Mouse (Mus musculus) monocyte, adult 59 days (primary cell): ENCODE results near the gene Ap3b1. TPM values are rescaled to one million over a fixed set of nuclear protein-coding genes. Genes with fewer than 3 reads are reported as not detected.

Experiments used
- total RNA-seq, 2 experiments: library from RNA; stranded (reverse); gene quantifications; one replicate each; pipeline ENCODE4 v1.2.4; 2023

The Ap3b1 gene
- 10 to 100 TPM; 74.1 to 75.1 TPM for total RNA-seq

DNA sequence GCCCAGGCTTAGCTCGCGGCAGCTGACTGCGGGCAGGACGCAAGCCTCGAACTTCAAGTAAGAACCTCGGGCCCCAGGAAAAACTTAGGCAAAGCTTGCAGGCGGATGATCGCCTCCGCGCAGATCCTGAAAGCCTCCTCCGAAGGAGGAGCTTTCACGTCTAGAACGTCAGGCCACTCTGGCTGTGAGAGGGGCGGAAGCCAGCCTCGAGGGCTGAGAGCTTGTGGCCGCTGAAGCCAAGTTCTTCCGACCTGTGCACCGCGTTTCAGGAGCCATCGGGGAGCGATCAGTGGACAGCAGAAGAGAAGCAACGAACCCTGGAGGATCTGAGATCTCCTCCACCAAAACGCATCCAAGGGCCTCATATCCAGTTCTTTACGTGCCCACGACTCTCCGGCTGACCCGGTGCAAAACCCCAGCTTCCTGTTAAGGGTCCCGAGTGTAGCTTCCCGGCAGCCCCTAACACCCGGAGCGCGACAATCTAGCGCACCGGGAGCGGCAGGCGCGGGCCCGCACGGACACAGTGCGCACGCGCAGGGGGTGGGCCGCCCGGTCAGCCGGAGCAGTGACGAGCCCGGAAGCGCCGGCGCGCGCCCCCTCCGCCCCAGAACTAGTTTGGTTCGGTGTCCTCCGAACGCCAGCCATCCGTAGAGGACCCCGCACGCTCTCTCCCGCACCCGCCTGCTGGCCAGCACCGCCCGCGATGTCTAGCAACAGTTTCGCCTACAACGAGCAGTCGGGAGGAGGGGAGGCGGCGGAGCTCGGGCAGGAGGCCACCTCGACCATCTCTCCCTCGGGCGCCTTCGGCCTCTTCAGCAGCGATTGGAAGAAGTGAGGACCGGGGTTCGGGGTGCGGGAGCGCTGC lies at the start of gene Ap3b1:
TSS of gene Ap3b1 (plus strand) at position 560 of the 865 bp plus-strand sequence.

Other genes with a start within 250 kb of the Ap3b1 start
- gene Scamp1, start 73.1 kb upstream of the Ap3b1 start, total RNA-seq, result 10 to 100 TPM; 18.2 to 21.3 TPM